Mouse (Mus musculus) liver, postnatal 0 days (tissue): ENCODE measurements around the gene Cym.

Source experiments
- CTCF ChIP-seq: sonication (generic); IDR thresholded peaks from 2 replicates; pipeline ENCODE4 v1.5.1; 2016; ENCODE audit warnings: antibody characterized with exemption, low read depth
- EP300 ChIP-seq: IDR thresholded peaks from 2 replicates; pipeline ENCODE4 v1.6.1; 2016; ENCODE audit warnings: antibody characterized with exemption, low read depth, mild to moderate bottlenecking

DNA sequence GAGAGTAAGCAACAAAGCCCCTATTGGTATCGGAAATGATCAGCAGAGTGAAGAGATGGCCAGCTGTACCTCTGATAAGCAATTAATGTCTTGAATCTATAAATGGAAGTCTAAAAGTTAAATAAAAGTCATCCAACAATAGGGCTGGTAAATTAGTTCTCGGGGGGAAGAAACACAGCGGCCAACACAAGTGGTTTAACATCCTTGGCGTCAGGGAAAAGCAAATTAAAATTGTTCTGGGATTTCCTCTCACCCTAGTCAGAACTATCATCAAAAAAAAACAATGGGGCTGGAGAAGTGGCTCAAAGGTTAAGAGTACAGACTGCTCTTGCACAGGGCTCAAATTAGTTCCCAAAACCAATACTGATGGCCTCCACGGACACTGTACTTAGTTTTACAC lies 4.3 kb upstream of the Cym start:
- TF ChIP-seq CTCF (no peak), EP300 (no peak)
